Mouse (Mus musculus) WW6 (cell line): Measurements from ENCODE around the gene Vmn1r122.
"Not testable (repeated sequence)": the region's sequence is repeated elsewhere in the genome, so short reads cannot be mapped to it uniquely, and the experiment has no call there.

Experiments
- DNase-seq: peaks from one replicate; pipeline ENCODE4 v3.0.0-alpha.2; 2013; ENCODE audit warnings: low read depth, low spot score

Vmn1r122 gene

GRCm38 (mm10) chr7:21134028-21134427, at the start of gene Vmn1r122:
Vmn1r122 (minus strand) TSS chr7:21134128.
- DNase-seq = not testable (repeated sequence)

- not testable (repeated sequence) for DNase-seq
Observed at GRCm38 (mm10) chr7:21161885-21162284, 28.0 kb upstream of the Vmn1r122 start, which contains the start of gene Vmn1r123. Vmn1r123 (plus strand) TSS chr7:21162185.

GRCm38 (mm10) chr7:21098413-21098812, 35.5 kb downstream of the Vmn1r122 start, which contains the start of gene Vmn1r121:
Vmn1r121 (minus strand) TSS chr7:21098513.
- not testable (repeated sequence) for DNase-seq
